Mouse (Mus musculus): ENCODE measurements around the gene Dck. TPM values are rescaled to one million over a fixed set of nuclear protein-coding genes. Genes with fewer than 3 reads are reported as not detected.
A peak's percentile ranks its signal among the peaks of the same experiment; 100 is the strongest.

The Dck gene
- total RNA-seq, 2 experiments from 2014 or later = 12.1 to 12.5 TPM

DNA sequence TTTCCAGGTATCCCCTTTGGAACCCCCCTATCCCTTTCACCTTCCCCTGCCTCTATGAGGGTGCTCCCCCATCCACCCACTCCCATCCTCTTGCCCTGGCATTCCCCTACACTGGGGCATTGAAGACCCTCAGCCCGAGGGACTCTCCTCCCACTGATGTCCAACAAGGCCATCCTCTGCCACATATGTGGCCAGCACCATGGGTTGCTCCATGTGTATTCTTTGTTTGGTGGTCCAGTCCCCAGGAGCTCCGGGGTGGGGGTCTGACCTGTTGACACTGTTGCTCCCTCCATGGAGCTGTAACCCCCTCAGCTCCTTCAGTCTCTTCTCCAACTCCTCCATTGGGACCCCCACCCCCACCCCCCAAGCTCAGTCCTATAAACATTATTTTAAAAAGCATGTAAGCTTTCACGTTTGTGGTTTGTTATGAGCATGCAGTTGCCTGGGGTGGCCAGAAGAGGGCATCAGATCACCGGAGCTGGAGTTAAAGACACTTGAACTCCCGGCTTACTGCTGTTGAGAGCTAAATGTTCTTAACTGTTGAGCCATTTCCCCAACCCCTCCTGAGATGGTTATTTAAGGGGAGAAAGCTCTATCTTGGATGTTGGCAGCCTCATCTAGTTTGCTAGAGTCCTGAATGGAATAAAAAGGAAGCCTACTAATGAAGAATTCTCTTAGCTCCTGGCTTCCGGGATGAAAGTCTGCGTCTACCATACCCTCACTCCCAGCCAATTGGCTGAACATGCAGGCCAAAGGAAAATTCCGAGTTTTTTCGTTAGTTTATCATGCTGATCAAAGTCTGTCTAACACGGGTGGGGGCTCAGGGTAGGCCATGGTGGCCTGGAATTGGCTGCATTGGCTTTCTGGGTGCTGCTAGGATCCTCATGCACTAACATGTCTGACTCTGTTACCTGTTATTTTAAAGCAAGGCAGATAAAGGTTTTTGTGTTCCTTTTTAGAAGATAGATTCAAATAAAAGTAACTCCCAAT is 26.8 kb downstream of the Dck start:
- DNase-seq (ENCODE audit: low spot score in 2 of 2) = peak; percentile 37 to 68

GRCm38 (mm10) chr5:88793676-88794075 is 28.9 kb downstream of the Dck start:
- DNase-seq (ENCODE audit: low spot score in 2 of 2) = no peak

GRCm38 (mm10) chr5:88795910-88796584 is 31.3 kb downstream of the Dck start:
- no peak for DNase-seq (ENCODE audit: low spot score in 2 of 2)

GRCm38 (mm10) chr5:88796588-88796987 is 31.8 kb downstream of the Dck start:
- DNase-seq (ENCODE audit: low spot score in 2 of 2) = no peak

- DNase-seq (ENCODE audit: low spot score in 2 of 2) = no peak
Observed at GRCm38 (mm10) chr5:88797121-88797520, 32.3 kb downstream of the Dck start.

GRCm38 (mm10) chr5:88805616-88806015 is 40.8 kb downstream of the Dck start:
- DNase-seq (ENCODE audit: low spot score in 2 of 2) = no peak

DNA sequence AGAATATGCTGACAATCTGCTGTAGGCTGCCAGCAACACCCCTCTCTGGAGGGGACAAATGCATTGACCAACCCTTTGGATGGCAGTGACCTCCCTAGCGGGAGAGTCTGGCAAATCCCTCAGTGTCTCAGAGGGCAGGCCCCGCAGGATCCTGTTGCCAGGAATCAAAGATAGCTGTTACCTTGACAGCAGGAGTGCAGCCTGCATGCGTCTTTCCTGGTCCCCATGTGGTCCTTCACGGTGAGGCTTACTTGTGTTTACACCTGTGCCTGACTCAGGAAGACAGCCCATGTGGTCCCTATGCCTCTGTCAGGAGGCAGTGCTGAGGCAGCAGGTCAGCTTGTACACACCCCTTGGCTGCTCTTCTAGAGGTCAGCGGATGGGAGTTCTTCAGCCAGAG is 41.5 kb downstream of the Dck start:
- DNase-seq (ENCODE audit: low spot score in 2 of 2) = no peak

DNA sequence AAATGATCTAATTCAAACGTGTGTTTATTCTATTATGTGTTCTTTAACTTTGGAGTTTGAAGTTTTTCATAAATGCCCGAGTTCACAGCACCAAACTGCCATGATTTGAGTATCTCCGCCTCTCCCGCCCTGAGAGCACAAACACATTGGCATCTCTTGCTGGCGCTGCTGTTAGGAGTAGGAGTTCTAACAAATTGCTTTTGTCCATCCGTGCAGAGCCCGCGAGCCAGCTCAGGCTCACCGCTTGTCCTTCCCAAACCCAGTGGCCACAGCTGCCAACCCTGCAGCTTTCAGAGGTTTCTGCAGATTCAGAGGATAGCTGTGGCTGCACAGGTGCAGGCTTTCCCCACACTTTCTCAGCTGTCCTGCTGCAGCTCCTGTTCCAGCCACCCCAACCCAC is 42.5 kb downstream of the Dck start:
- no peak for DNase-seq (ENCODE audit: low spot score in 2 of 2)

- DNase-seq (ENCODE audit: low spot score in 2 of 2) = peak in 1 of 2 experiments; percentile 54
Observed at GRCm38 (mm10) chr5:88813188-88813587, 48.4 kb downstream of the Dck start.

- no peak for DNase-seq (ENCODE audit: low spot score in 2 of 2)
Observed at GRCm38 (mm10) chr5:88814552-88814951, 49.8 kb downstream of the Dck start.

DNA sequence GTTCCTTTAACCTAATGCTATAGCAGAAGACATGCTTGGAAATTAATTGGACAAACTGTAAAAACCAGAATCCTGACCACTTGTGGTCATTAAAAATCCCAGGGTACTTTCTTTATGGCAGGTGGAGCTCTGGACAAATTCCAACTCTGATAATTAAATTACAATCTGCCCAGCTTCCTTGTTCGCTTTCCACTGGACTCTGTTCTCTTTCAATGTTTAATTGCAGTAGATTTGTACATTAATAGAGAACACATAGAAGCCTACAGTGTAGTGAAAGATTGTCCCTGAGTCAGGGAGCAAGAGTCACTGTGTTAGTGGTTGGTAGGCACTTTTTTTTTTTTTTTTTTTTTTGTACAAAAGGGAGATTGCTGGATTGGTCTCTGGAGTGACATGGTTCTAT is 56.7 kb downstream of the Dck start:
- DNase-seq (ENCODE audit: low spot score in 2 of 2) = no peak

GRCm38 (mm10) chr5:88824838-88825237 is 60.0 kb downstream of the Dck start:
- no peak for DNase-seq (ENCODE audit: low spot score in 2 of 2)

DNA sequence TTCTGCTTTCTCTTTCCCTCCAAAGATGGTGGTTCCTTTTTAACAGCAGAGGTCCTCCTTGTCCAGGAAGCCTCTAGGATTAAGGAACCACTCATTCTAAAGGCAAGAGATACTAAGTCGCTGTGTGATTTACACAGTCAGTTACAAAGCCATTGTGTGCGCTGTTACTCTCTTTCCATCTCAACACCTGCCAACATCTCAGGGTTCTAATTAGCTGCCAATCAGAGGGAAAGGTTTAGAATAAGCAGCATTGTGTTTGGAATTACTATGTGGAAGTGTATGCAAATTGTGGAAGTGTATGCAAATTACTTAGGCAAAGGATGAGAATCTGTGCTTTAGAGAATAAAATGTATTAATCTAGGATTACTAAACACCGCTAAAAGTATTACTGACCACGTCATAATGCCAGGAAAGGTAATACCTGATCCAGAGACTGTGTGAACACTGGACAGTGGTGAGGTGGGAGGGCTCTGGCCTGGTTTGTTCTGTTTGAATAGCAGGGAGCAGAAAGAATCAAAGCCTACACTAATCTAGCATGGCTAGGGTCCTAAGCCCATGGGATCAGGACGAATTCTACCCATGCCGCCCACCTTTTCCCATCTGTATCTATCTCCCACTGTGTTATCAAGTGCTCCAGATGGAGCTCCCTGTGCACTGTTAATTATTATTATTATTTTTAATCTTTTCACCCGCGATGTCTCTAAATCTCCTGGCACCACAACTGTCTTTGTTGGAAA is 65.2 kb downstream of the Dck start:
- peak; percentile 22 to 81 for DNase-seq (ENCODE audit: low spot score in 2 of 2)

GRCm38 (mm10) chr5:88830880-88831279 is 66.1 kb downstream of the Dck start:
- no peak for DNase-seq (ENCODE audit: low spot score in 2 of 2)

DNA sequence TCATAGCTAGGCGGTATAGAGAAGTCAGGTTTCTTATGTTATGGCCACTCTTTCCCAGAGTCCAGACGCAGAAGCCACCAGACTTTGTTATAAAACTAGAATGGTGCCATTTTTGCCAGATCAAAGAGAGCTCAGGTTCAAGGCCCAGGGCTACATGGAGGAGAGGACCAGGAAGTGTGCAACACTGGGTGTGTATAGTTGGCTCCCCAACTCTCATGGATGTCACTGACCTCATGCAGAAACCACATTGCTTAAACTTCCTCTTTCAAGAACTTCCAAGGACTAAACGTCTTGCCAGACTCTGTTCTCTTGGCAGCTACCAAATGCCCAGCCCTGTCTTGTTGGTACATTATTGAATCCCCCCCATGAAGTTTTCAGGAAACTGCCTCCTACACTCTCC is 67.1 kb downstream of the Dck start:
- DNase-seq (ENCODE audit: low spot score in 2 of 2) = no peak

Other genes with a start within 250 kb of the Dck start
- under 1 TPM; 0.28 to 0.37 TPM for gene Jchain, start 237.1 kb upstream of the Dck start, total RNA-seq (2021)
- 10 to 100 TPM; 29.3 to 30.5 TPM for gene Utp3, start 210.5 kb upstream of the Dck start, total RNA-seq (2021)
- gene Rufy3, start 200.0 kb upstream of the Dck start, total RNA-seq (2021) = 100 to 1,000 TPM; 159 to 169 TPM
- 10 to 100 TPM; 91.8 to 99.3 TPM for gene Grsf1, start 88.8 kb upstream of the Dck start, total RNA-seq (2021)
- gene Mob1b, start 44.1 kb upstream of the Dck start, total RNA-seq (2021) = 10 to 100 TPM; 25.4 to 26.8 TPM
- gene Slc4a4, start 121.8 kb downstream of the Dck start, total RNA-seq (2021) = 100 to 1,000 TPM; 125 to 128 TPM